Mouse (Mus musculus) inflammation-experienced regulatory T-cells, adult 6 months (primary cell): Measurements from ENCODE around the gene Lamb1. TPM values are rescaled to one million over a fixed set of nuclear protein-coding genes. Genes with fewer than 3 reads are reported as not detected.

Experiments
- ATAC-seq: one replicate; pipeline ENCODE4 v1.8.0; 2017
- polyA plus RNA-seq, 3 experiments: library from polyadenylated mRNA; unstranded; fragments of 100-300 nt; shearing (Covaris generic); gene quantifications; one replicate each; pipeline ENCODE4 v1.2.1; 2017

The Lamb1 gene
- polyA plus RNA-seq = not detected

GRCm38 (mm10) chr12:31265005-31265721 lies at the start of gene Lamb1:
Gene Lamb1, plus strand, starts transcription at chr12:31265234.
- ATAC-seq = no peak

GRCm38 (mm10) chr12:31217232-31217631 lies 47.8 kb upstream of the Lamb1 start:
- ATAC-seq = no peak

- no peak for ATAC-seq
Observed at GRCm38 (mm10) chr12:31218774-31219173, 46.3 kb upstream of the Lamb1 start.

- ATAC-seq = no peak
Observed at GRCm38 (mm10) chr12:31221522-31221921, 43.5 kb upstream of the Lamb1 start.

- ATAC-seq = no peak
Observed at GRCm38 (mm10) chr12:31222282-31222681, 42.8 kb upstream of the Lamb1 start.

- ATAC-seq = no peak
Observed at GRCm38 (mm10) chr12:31222741-31223140, 42.3 kb upstream of the Lamb1 start.

- no peak for ATAC-seq
Observed at GRCm38 (mm10) chr12:31225451-31225850, 39.6 kb upstream of the Lamb1 start.

- ATAC-seq = no peak
Observed at GRCm38 (mm10) chr12:31227167-31227566, 37.9 kb upstream of the Lamb1 start.

GRCm38 (mm10) chr12:31228878-31229277 lies 36.2 kb upstream of the Lamb1 start:
- no peak for ATAC-seq

- no peak for ATAC-seq
Observed at GRCm38 (mm10) chr12:31232635-31233034, 32.4 kb upstream of the Lamb1 start.

- no peak for ATAC-seq
Observed at GRCm38 (mm10) chr12:31235018-31235417, 30.0 kb upstream of the Lamb1 start.

- ATAC-seq = no peak
Observed at GRCm38 (mm10) chr12:31236861-31237595, 28.0 kb upstream of the Lamb1 start.

GRCm38 (mm10) chr12:31239031-31239583 lies 25.9 kb upstream of the Lamb1 start:
- no peak for ATAC-seq

GRCm38 (mm10) chr12:31239798-31240197 lies 25.2 kb upstream of the Lamb1 start:
- no peak for ATAC-seq

- ATAC-seq = no peak
Observed at GRCm38 (mm10) chr12:31240470-31240869, 24.6 kb upstream of the Lamb1 start, which contains the start of gene Gm6993. Gene Gm6993, plus strand, starts transcription at chr12:31240770.

- no peak for ATAC-seq
Observed at GRCm38 (mm10) chr12:31241595-31242342, 23.3 kb upstream of the Lamb1 start.

- ATAC-seq = no peak
Observed at GRCm38 (mm10) chr12:31244001-31244400, 21.0 kb upstream of the Lamb1 start.

- no peak for ATAC-seq
Observed at GRCm38 (mm10) chr12:31244691-31245090, 20.3 kb upstream of the Lamb1 start.

GRCm38 (mm10) chr12:31246153-31246552 lies 18.9 kb upstream of the Lamb1 start:
- ATAC-seq = no peak

- ATAC-seq = no peak
Observed at GRCm38 (mm10) chr12:31246615-31247014, 18.4 kb upstream of the Lamb1 start.

GRCm38 (mm10) chr12:31248165-31248564 lies 16.9 kb upstream of the Lamb1 start:
- ATAC-seq = no peak

GRCm38 (mm10) chr12:31248681-31249080 lies 16.4 kb upstream of the Lamb1 start:
- no peak for ATAC-seq

- ATAC-seq = no peak
Observed at GRCm38 (mm10) chr12:31252259-31252658, 12.8 kb upstream of the Lamb1 start.
